Mouse (Mus musculus) thymus, postnatal 25 days (tissue): ENCODE results near the gene Ugt1a5.
A peak's percentile ranks its signal among the peaks of the same experiment; 100 is the strongest.

Experiments used
- DNase-seq: peaks from one replicate; pipeline ENCODE4 v3.0.0; 2022

Ugt1a5 gene

GRCm38 (mm10) chr1:88245881-88246280 lies 80.1 kb downstream of the Ugt1a5 start:
- no peak for DNase-seq

GRCm38 (mm10) chr1:88246386-88246785 lies 80.6 kb downstream of the Ugt1a5 start:
- no peak for DNase-seq

GRCm38 (mm10) chr1:88247660-88248059 lies 81.8 kb downstream of the Ugt1a5 start:
- DNase-seq = no peak

- DNase-seq = no peak
These were observed 82.8 kb downstream of the Ugt1a5 start for GRCm38 (mm10) chr1:88248658-88249057.

- DNase-seq = no peak
These were observed 83.8 kb downstream of the Ugt1a5 start for GRCm38 (mm10) chr1:88249596-88249995.

GRCm38 (mm10) chr1:88250023-88250422 lies 84.2 kb downstream of the Ugt1a5 start:
- DNase-seq = no peak

GRCm38 (mm10) chr1:88253106-88253505 lies 87.3 kb downstream of the Ugt1a5 start:
- DNase-seq = no peak

- no peak for DNase-seq
These were observed 87.7 kb downstream of the Ugt1a5 start for GRCm38 (mm10) chr1:88253540-88253939.

- DNase-seq = no peak
These were observed 89.1 kb downstream of the Ugt1a5 start for GRCm38 (mm10) chr1:88254793-88255465.

- no peak for DNase-seq
These were observed 89.7 kb downstream of the Ugt1a5 start for GRCm38 (mm10) chr1:88255466-88255857.

GRCm38 (mm10) chr1:88255989-88256754 lies 90.4 kb downstream of the Ugt1a5 start:
- DNase-seq = no peak

- no peak for DNase-seq
These were observed 91.3 kb downstream of the Ugt1a5 start for GRCm38 (mm10) chr1:88256886-88257663.

GRCm38 (mm10) chr1:88257681-88258080 lies 91.9 kb downstream of the Ugt1a5 start:
- no peak for DNase-seq

- no peak for DNase-seq
These were observed 92.5 kb downstream of the Ugt1a5 start for GRCm38 (mm10) chr1:88258361-88258760.

GRCm38 (mm10) chr1:88258881-88259642 lies 93.2 kb downstream of the Ugt1a5 start:
- DNase-seq = peak; percentile 36

- DNase-seq = no peak
These were observed 93.8 kb downstream of the Ugt1a5 start for GRCm38 (mm10) chr1:88259643-88260024.

- DNase-seq = no peak
These were observed 94.3 kb downstream of the Ugt1a5 start for GRCm38 (mm10) chr1:88260114-88260513.

GRCm38 (mm10) chr1:88260604-88261377 lies 95.0 kb downstream of the Ugt1a5 start:
- no peak for DNase-seq

GRCm38 (mm10) chr1:88261706-88262105 lies 95.9 kb downstream of the Ugt1a5 start:
- no peak for DNase-seq

- no peak for DNase-seq
These were observed 96.4 kb downstream of the Ugt1a5 start for GRCm38 (mm10) chr1:88262255-88262654.

- no peak for DNase-seq
These were observed 97.1 kb downstream of the Ugt1a5 start for GRCm38 (mm10) chr1:88262961-88263360.

GRCm38 (mm10) chr1:88263778-88264177 lies 98.0 kb downstream of the Ugt1a5 start:
- DNase-seq = no peak
